Mouse (Mus musculus) hindbrain, embryonic 14.5 days (tissue): Measurements from ENCODE around the gene Ntm. TPM values are rescaled to one million over a fixed set of nuclear protein-coding genes. Genes with fewer than 3 reads are reported as not detected.

Experiments used
- ATAC-seq: fragments of 200-750 bp; cut with Nextera tagmentation; 2 replicates; pipeline ENCODE4 v1.8.0; 2017; ENCODE audit warnings: moderate number of reproducible peaks, mild to moderate bottlenecking, moderate TSS enrichment, moderate library complexity; ENCODE audit not compliant: low FRiP score
- DNase-seq: peaks from one replicate; pipeline ENCODE4 v3.0.0-alpha.2; 2015; ENCODE audit warnings: low spot score
- H3K27ac ChIP-seq: fragments of 300-500 bp; sonication (generic); 2 replicates; pipeline ENCODE4 v1.5.1; 2014; ENCODE audit warnings: mild to moderate bottlenecking, moderate library complexity
- H3K27me3 ChIP-seq: fragments of 300-500 bp; sonication (generic); 2 replicates; pipeline ENCODE4 v1.6.1; 2014; ENCODE audit warnings: mild to moderate bottlenecking, low read length, mixed read lengths; ENCODE audit not compliant: control insufficient read depth, insufficient read depth
- H3K36me3 ChIP-seq: fragments of 300-500 bp; sonication (generic); replicated peaks from 2 replicates; pipeline ENCODE4 v1.6.1; 2014; ENCODE audit not compliant: control insufficient read depth, insufficient read depth
- H3K4me1 ChIP-seq: fragments of 300-500 bp; sonication (generic); replicated peaks from 2 replicates; pipeline ENCODE4 v1.6.1; 2014; ENCODE audit warnings: antibody characterized with exemption, low read length, mixed read lengths; ENCODE audit not compliant: control insufficient read depth, insufficient read depth
- H3K4me2 ChIP-seq: fragments of 300-500 bp; sonication (generic); replicated peaks from 2 replicates; pipeline ENCODE4 v1.6.1; 2014; ENCODE audit warnings: mild to moderate bottlenecking, moderate library complexity
- H3K4me3 ChIP-seq: fragments of 300-500 bp; sonication (generic); replicated peaks from 2 replicates; pipeline ENCODE4 v1.5.1; 2014; ENCODE audit warnings: mild to moderate bottlenecking, low read length
- H3K9ac ChIP-seq: fragments of 300-500 bp; sonication (generic); 2 replicates; pipeline ENCODE4 v1.6.1; 2014
- H3K9me3 ChIP-seq: fragments of 300-500 bp; sonication (generic); 2 replicates; pipeline ENCODE4 v1.6.1; 2016; ENCODE audit warnings: low read length; ENCODE audit not compliant: control insufficient read depth
- WGBS: fragments of 180-500 bp; shearing (Covaris S2); extraction: QIAGEN DNeasy Blood & Tissue Kit; methylation state at CpG from one replicate; pipeline ENCODE4 v1.1.7; 2014; 5-methylcytosine and 5-hydroxymethylcytosine counted together
- polyA plus RNA-seq: library from polyadenylated mRNA; unstranded; fragments of >200 nt; fragmentation: Nextera tagmentation; extraction: Ambion mirVana; gene quantifications from 2 replicates; pipeline ENCODE4 v1.2.1, GENCODE M21; 2014

Gene Ntm
- polyA plus RNA-seq, 1 experiment from 2014 or later = 196 TPM

DNA sequence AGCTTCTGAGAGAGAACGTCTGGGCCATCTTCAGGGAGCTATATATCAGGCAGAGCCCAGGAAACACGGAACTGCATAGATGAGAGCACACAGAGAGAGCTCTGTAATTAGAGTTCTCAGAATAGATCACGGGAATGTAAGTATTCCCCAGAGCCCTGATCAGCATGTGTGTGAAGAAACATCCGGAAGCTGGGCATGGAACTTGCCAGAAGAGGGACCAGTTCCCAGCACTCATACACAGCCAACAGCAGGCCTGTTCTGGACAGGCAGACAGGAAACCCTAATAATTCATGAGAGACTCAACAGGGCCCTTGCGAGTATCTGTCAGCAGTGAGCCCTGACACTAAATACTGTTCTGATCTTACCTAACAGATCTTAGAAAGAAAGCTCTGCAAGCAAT, 345.8 kb downstream of the Ntm start:
- H3K36me3 ChIP-seq = no peaks in the 10 kb centered on the region
- no peak for DNase-seq
- H3K4me2 ChIP-seq = no peak overlapping the region
- H3K27me3 ChIP-seq = no peaks in the 10 kb centered on the region
- no peaks in the 10 kb centered on the region; the same call in 1 of the 2 replicates for H3K4me1 ChIP-seq
- peaks cover 6% of the 10 kb centered on the region; the same call in 1 of the 2 replicates for H3K9me3 ChIP-seq
- H3K27ac ChIP-seq = no peak overlapping the region
- no peak overlapping the region for H3K4me3 ChIP-seq
- WGBS = 60% methylated on average over 5 of the region's 5 CpGs
- H3K9ac ChIP-seq = no peak overlapping the region
- no peak for ATAC-seq

DNA sequence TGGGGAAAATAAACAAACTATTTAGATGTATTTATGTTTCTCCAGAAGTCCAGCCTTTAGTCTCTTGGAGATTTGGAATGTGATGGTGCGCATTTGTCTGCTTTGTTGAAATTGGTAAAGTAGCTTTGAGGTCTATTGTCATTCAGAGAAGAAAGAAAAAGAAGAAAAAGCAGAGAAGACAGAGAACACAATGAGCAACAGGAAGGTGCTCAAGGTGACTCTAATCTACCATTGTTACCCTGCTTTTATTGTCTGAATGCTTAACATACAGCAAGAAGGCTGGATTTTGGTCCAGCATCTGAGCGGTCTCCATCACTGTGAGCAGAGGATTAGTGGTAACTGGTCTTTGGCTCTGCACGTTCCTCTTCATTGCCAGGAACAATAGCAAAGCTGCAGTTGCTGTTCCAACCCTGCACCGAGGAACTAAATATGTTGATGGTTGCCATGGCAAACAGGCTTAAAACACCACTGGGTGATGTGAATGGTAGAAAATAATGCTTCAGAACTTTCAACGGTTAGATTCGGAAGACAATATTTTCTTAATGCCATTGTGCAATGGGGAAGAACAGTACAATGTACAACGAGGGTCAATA, 350.8 kb downstream of the Ntm start:
- 56% methylated on average over 7 of the region's 7 CpGs for WGBS
- Histone ChIP-seq H3K27ac (no peak overlapping the region), H3K9ac (no peak overlapping the region), H3K4me3 (no peak overlapping the region), H3K9me3 (no peaks in the 10 kb centered on the region), H3K36me3 (no peaks in the 10 kb centered on the region), H3K4me1 (no peaks in the 10 kb centered on the region; the same call in 1 of the 2 replicates), H3K4me2 (no peak overlapping the region), H3K27me3 (no peaks in the 10 kb centered on the region)
- DNase-seq (no peak), ATAC-seq (no peak)

DNA sequence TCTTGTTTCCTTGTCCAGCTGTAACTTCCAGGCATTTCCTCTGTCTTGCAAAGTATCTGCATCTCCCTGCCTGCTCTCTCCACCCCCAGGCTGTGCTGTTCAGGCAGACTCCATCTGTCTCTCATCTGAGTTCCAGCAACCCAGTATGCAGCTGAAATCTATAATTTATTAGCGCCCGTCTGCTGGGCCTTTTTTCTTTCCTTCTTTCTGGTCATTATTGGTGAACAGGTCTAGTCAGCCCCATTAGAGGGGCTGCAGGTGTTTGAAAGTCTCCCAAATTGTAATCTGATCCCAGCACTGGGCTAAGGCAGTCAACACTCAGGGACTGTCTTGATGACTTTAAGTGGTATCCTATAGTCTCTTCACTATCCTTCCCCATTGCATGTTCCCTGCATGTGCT, 352.1 kb downstream of the Ntm start:
- H3K4me1 ChIP-seq = no peaks in the 10 kb centered on the region; the same call in 1 of the 2 replicates
- H3K36me3 ChIP-seq = no peaks in the 10 kb centered on the region
- no peak overlapping the region for H3K4me3 ChIP-seq
- H3K9ac ChIP-seq = no peak overlapping the region
- 77% methylated on average over 2 of the region's 2 CpGs for WGBS
- DNase-seq (no peak), ATAC-seq (peak; percentile 34; the same call in 1 of the 2 replicates)
- H3K4me2 ChIP-seq = no peak overlapping the region
- H3K27ac ChIP-seq = no peak overlapping the region
- no peaks in the 10 kb centered on the region for H3K27me3 ChIP-seq
- peaks cover under 1% of the 10 kb centered on the region; the same call in 1 of the 2 replicates for H3K9me3 ChIP-seq

DNA sequence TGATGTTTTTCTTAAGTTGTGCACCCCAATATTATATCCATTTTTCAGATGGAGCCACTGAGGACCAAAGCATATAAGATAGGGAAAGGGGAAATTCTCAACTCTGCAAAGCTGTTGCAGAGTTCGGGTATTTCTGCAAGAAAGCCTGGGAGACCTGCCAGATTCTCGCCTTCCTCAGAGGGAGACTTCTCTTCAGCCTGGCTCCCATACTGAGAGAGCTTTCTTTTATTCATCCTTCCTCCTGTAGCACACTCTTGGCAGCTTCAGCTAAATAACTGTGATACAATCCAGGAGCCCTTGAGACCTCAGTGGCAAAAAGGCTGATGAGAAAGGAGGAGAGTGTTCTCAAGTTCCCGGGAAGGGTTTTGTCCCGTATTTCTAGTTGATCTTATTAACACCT, 365.3 kb downstream of the Ntm start:
- WGBS = 40% methylated on average over 4 of the region's 4 CpGs
- H3K4me2 ChIP-seq = no peak overlapping the region
- no peaks in the 10 kb centered on the region for H3K36me3 ChIP-seq
- no peak overlapping the region for H3K4me3 ChIP-seq
- H3K9ac ChIP-seq = no peak overlapping the region
- no peaks in the 10 kb centered on the region for H3K9me3 ChIP-seq
- H3K4me1 ChIP-seq = peaks cover 25% of the 10 kb centered on the region
- ATAC-seq = no peak
- H3K27ac ChIP-seq = peak overlapping the region; percentile 1; the same call in 1 of the 2 replicates
- H3K27me3 ChIP-seq = no peaks in the 10 kb centered on the region
- DNase-seq = no peak

DNA sequence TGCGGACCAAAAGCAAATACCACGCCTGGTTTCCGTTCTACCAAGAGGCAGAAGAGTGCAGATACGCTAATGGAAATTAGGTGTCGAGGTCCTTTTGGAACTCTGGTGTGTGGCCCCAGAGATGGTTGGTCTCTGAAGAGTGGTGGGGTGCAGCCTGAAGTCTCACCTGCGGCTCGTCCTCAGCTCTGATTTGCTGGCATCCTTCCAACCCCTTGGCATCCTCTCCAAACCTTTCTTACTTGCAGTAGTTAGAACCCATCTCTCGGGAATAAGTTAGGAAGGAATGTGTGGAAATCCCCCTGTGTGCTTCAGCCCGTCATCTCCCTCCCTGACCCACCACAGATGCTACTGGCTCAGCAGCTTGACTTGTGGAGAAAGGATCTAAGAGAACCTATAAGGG, 367.6 kb downstream of the Ntm start:
- WGBS = 87% methylated on average over 9 of the region's 9 CpGs
- H3K27me3 ChIP-seq = no peaks in the 10 kb centered on the region
- H3K4me1 ChIP-seq = peaks cover 25% of the 10 kb centered on the region
- DNase-seq = no peak
- no peaks in the 10 kb centered on the region for H3K36me3 ChIP-seq
- no peak for ATAC-seq
- H3K9me3 ChIP-seq = no peaks in the 10 kb centered on the region
- H3K4me2 ChIP-seq = no peak overlapping the region
- no peak overlapping the region for H3K4me3 ChIP-seq
- peak overlapping the region; percentile 23; the same call in 1 of the 2 replicates for H3K27ac ChIP-seq
- H3K9ac ChIP-seq = no peak overlapping the region

DNA sequence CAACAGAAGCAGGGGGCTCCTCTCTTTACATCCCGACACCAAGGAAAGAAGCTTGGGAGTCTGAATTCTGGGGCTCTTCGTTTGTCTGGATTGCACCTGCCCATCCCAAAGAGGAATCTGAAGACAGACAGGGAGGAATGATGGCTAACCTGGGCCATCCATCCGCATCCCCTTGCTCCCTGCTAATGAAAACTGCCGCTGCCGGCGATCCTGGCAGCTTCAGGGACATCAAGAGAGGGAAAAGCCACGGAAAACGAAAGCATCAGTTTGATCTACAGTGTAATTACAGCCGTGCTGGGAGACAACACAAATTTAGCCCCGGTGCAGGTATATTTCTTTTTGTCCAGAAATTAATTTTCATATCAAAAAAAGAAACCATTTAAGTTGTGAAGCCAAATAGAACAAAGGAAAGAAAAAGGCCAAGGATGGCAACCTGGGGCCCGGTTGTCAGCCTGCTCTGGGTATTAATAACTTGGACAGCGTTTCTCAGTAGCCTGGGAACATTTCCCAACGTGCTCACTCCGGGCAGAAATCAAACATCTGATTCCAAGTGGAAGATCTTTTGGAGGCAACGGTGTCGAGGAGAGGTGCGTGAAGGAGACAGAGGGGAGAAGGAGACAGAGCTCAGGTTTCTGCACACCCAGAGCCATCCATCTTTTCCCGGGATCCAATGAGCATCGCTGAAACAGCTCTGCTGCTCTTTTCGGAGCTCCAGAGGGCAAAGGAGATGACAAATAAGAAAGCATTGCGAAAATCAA, 368.2 kb downstream of the Ntm start:
- Histone ChIP-seq H3K9me3 (no peaks in the 10 kb centered on the region), H3K4me1 (peaks cover 25% of the 10 kb centered on the region), H3K9ac (no peak overlapping the region), H3K4me3 (no peak overlapping the region), H3K27ac (peak overlapping the region; percentile 23), H3K36me3 (no peaks in the 10 kb centered on the region), H3K4me2 (no peak overlapping the region), H3K27me3 (no peaks in the 10 kb centered on the region)
- no peak for DNase-seq
- 55% methylated on average over 21 of the region's 21 CpGs for WGBS
- no peak for ATAC-seq

DNA sequence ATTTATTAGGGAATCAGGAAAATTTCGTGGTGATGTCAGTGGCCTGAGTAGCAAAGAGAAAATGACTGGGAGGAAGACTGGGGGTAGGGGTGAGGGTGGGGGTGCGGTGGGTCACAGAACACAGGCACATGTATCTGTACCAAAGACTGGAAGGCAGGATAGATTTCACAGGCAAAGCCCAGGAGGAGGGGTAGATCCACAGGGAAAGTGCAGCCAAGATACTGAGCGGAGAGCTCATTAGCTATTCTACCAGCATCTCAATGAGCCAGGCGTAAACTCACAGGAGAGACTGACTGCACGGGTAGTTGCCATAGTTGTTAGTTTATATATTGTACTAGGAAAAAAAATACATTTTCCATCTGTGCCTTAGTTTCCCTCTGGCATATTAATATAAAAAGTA, 375.6 kb downstream of the Ntm start:
- no peak overlapping the region for H3K4me3 ChIP-seq
- ATAC-seq (peak; percentile 37; the same call in 1 of the 2 replicates), DNase-seq (no peak)
- WGBS = 42% methylated on average over 5 of the region's 5 CpGs
- H3K9ac ChIP-seq = no peak overlapping the region
- no peak overlapping the region for H3K4me2 ChIP-seq
- no peaks in the 10 kb centered on the region for H3K9me3 ChIP-seq
- H3K36me3 ChIP-seq = no peaks in the 10 kb centered on the region
- H3K27ac ChIP-seq = no peak overlapping the region
- no peaks in the 10 kb centered on the region for H3K27me3 ChIP-seq
- H3K4me1 ChIP-seq = peaks cover 19% of the 10 kb centered on the region; the same call in 1 of the 2 replicates

DNA sequence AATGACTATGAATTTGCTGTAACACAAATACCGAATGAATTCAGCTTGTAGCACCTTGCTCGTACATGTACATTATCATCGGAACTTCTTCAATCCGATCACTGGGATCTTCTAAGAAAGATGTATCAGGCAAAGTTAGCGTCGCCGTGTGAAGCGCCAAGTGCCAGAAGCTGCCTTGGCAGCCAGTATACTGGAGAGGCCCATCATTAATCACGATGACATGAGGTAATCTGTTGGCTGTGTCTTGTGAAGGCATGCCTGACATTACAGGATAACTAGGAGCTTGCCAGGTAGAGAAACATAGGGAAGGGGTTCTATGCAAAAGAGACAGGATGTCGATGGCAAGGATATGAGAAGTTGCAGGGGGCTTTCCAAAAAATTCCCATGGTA, 376.6 kb downstream of the Ntm start:
- Histone ChIP-seq H3K36me3 (no peaks in the 10 kb centered on the region), H3K4me3 (no peak overlapping the region), H3K4me1 (peaks cover 19% of the 10 kb centered on the region; the same call in 1 of the 2 replicates), H3K27ac (no peak overlapping the region), H3K9me3 (no peaks in the 10 kb centered on the region), H3K9ac (no peak overlapping the region), H3K27me3 (no peaks in the 10 kb centered on the region), H3K4me2 (no peak overlapping the region)
- ATAC-seq (no peak), DNase-seq (no peak)
- 85% methylated on average over 10 of the region's 10 CpGs for WGBS

DNA sequence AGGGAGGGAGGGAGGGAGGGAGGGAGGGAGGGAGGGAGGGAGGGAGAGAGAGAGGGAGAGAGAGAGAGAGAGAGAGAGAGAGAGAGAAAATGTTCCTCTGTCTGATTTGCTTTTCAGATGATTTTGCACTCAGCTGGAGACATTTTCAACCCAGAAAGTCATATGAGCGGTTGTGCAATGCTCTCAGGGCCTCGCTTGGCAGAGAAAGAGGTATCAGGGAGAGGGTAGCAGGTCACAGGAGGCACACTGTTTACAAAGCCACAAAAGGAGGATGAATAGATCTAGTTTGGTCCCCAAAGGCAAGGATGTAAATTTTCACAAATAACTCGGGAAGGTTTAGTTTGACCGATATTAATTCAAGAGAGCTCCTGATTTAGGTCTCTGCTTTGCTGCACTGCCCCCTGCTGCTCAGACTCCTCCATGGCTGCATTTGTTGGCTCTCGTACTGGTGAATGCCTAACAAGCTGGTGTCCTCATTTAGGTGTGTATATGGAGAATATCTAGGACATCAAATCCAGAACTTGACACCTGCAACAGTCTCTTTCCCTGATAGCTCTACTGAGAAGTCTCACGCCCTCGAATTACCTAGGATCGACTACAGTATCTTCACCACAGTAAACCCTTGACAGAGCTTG, 377.1 kb downstream of the Ntm start:
- ATAC-seq = no peak

More for the DNA sequence above, 377.1 kb downstream of the Ntm start:
- H3K36me3 ChIP-seq = no peaks in the 10 kb centered on the region
- no peak overlapping the region for H3K4me3 ChIP-seq
- no peaks in the 10 kb centered on the region for H3K9me3 ChIP-seq
- peaks cover 19% of the 10 kb centered on the region; the same call in 1 of the 2 replicates for H3K4me1 ChIP-seq
- H3K4me2 ChIP-seq = no peak overlapping the region
- no peaks in the 10 kb centered on the region for H3K27me3 ChIP-seq
- H3K9ac ChIP-seq = no peak overlapping the region
- DNase-seq = peak; percentile 73
- WGBS = 51% methylated on average over 8 of the region's 8 CpGs
- no peak overlapping the region for H3K27ac ChIP-seq
